Mouse (Mus musculus) naive thymus-derived CD4-positive, alpha-beta T cell, adult 2 months (primary cell): ENCODE measurements at regions not wholly inside any gene's neighbourhood (a gene's known extent, or its start where the extent isn't known, plus 50 kb on each side); places are given as distances from the start of the nearest gene placed in this dataset.

Experiments used
- DNase-seq: peaks from one replicate; pipeline ENCODE4 v3.0.0-alpha.2; 2011; ENCODE audit warnings: low read depth

- no peak for DNase-seq
Measured at GRCm38 (mm10) chr12:71429561-71430200, 120.0 kb downstream of the Dact1 start.

GRCm38 (mm10) chr12:71430331-71430730 lies 120.6 kb downstream of the Dact1 start:
- DNase-seq = no peak

- DNase-seq = no peak
Measured at GRCm38 (mm10) chr12:71431116-71431515, 121.4 kb downstream of the Dact1 start.

- no peak for DNase-seq
Measured at GRCm38 (mm10) chr12:71433549-71434200, 124.0 kb downstream of the Dact1 start.

GRCm38 (mm10) chr12:71438254-71438653 lies 128.6 kb downstream of the Dact1 start:
- no peak for DNase-seq

GRCm38 (mm10) chr12:71440863-71441262 lies 131.2 kb downstream of the Dact1 start:
- DNase-seq = no peak

- DNase-seq = no peak
Measured at GRCm38 (mm10) chr12:71441272-71441671, 131.6 kb downstream of the Dact1 start.

GRCm38 (mm10) chr12:71446177-71446891 lies 136.7 kb downstream of the Dact1 start:
- no peak for DNase-seq

- DNase-seq = no peak
Measured at GRCm38 (mm10) chr12:71446892-71447268, 137.2 kb downstream of the Dact1 start.

GRCm38 (mm10) chr12:71449032-71449431 lies 139.3 kb downstream of the Dact1 start:
- no peak for DNase-seq

GRCm38 (mm10) chr12:71450128-71450527 lies 140.4 kb downstream of the Dact1 start:
- DNase-seq = no peak

- no peak for DNase-seq
Measured at GRCm38 (mm10) chr12:71450680-71451463, 141.2 kb downstream of the Dact1 start.

GRCm38 (mm10) chr12:71456900-71457299 lies 147.2 kb downstream of the Dact1 start:
- no peak for DNase-seq

GRCm38 (mm10) chr12:71458559-71459176 lies 149.0 kb downstream of the Dact1 start:
- DNase-seq = no peak

GRCm38 (mm10) chr12:71460643-71461042 lies 151.0 kb downstream of the Dact1 start:
- no peak for DNase-seq

GRCm38 (mm10) chr12:71467820-71468219 lies 158.1 kb downstream of the Dact1 start:
- DNase-seq = no peak

GRCm38 (mm10) chr12:71468324-71468723 lies 158.6 kb downstream of the Dact1 start:
- no peak for DNase-seq

- no peak for DNase-seq
Measured at GRCm38 (mm10) chr12:71470983-71471715, 161.5 kb downstream of the Dact1 start.

GRCm38 (mm10) chr12:71471720-71472119 lies 162.0 kb downstream of the Dact1 start:
- no peak for DNase-seq

GRCm38 (mm10) chr12:71476238-71476637 lies 166.6 kb downstream of the Dact1 start:
- no peak for DNase-seq

GRCm38 (mm10) chr12:71477691-71478090 lies 168.0 kb downstream of the Dact1 start:
- no peak for DNase-seq
